Mouse (Mus musculus): ENCODE results near the gene Usp44.
"Not testable (repeated sequence)": the region's sequence is repeated elsewhere in the genome, so short reads cannot be mapped to it uniquely, and the experiment has no call there.

Gene Usp44

DNA sequence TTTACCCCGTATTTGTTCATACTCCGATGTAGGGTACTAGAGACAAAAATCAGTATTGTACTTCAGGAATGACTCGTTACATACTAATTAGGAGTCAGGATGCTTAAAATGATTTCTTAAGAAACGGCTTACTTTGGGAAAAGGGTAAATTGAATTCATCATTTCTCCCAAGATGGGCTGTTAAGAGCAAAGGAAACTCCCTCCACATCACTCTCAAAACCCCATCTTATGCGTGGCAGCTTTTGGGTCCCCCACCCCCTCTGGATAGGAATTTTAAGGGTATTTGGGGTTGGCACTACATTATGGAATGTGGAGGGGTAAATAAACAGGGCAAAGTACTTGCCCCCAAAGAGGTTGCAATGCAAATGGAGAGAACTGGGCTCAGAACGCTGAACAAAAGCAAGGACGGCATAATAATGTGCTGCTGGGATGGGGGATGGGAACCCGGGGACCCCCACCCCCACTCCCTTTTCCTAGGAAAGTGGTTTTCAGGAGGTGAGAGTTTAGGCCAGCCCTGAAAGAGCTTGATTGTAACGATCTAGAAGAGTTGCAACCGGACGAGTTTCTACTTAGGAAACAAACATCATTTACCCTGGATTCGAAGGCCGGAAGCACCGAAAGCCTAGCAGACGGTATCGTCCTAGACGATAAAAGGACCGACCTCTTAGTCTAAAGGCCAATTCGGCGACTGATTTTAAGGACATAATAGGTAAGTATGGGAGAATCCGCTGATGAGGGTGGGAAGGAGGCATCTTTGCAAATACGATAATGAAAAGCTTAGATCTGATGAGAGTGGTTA lies at the start of gene Usp44:
TSS of gene Usp44 (plus strand) at position 625 of the 799 bp plus-strand sequence.
- no peak for DNase-seq (ENCODE audit: low spot score)

DNA sequence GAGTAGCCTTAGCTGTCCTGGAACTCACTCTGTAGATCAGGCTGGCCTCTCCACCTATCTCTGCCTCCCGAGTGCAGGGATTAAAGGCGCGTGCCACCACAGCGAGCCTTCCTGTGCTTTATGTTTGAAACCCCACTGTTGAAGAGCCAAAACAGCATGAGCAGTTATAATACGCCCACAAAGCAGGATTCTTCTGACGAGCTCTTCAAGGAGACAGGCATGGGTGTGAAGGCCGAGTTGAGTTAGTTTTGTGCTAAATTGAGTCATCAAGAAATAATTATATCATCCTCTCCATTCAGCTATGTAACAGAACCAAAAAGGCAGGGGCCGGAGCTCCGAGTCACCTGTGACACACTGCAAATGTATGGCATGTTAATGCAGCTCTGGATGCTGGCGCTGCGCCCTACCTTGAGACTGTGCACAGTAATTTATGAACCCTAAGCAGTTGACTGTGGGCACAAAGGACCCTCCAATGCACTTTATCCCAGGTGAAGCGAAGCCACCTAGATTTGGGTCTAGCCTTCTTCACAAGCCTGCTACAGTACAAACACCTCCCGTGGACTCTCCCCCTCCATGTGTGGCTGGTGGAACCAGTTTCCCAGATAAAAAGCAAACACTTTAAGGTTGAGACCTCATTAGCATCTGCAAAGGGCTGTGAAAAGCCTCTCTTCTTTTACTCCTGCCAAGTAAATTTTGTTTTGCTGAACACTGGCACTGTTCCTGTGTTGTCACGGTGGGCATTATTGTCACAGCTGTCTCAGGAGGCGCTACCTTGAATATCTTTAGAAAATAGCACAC lies 47.9 kb upstream of the Usp44 start:
- DNase-seq (ENCODE audit: low spot score): no peak

DNA sequence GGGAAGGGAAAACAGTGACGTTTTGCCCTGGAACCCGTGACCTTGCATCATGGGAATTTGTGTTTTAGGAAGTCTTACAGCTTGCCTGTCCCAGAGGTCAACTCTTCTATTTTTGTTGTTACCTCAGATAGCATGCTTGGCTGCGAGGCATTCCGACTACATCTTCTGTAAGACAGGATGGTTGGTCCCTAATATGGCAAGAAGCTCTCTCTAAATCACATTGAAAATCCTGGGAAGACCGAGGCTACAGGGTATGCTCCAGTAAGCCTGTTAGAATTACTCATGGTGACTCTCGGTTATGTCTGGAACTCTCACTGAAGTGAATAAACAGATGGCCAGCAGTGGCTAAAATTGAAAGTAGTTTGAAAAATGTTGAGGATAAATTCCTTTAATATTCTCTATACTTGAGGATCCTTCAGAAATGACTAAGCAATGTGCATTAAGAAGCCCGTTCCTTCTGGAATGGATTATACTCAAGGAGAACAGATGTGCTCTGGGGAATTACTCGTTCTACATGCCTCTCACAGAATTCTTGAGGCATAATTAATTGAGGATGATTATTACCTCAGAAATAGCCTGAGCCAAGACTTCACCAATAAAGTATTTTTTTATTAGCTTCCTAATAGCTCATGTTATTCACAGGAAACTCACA lies 31.5 kb upstream of the Usp44 start:
- DNase-seq (ENCODE audit: low spot score): no peak

DNA sequence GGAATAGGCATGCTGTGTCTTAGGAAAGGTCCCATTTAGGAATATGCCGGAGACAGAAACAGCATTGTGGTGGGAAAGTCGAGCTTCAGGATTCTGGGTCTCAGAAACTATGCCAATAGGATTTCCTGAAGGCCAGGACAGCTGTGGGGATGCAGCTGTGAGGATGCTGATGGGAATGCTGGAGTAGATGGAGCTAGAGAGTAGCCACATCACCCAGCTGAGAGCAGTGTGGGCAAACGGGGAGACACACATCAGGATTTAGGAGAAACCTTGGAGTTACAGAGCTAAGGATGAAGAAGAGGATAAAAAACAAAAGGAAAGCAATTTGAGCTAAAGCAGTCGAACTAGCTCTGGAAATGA lies 31.0 kb upstream of the Usp44 start:
- no peak for DNase-seq (ENCODE audit: low spot score)

DNA sequence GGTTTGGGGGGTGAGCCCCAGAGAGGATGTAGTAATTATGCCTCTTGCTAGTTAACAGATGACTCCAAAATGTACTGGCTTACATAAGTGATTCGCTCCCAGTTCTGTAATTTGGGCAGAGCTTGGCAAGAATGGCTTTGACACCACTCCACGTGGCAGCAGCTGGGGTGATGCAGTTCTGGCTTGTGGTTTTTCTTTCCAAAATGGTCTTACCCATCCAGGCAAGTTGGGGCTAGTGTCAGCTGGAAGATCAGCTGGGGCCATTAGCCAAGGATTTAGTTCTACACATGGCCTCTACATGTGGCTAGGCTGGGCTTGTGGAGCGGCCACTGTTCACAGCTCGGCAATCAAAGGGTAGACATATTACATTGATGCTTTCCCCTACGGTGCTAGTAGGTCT lies 30.5 kb upstream of the Usp44 start:
- DNase-seq (ENCODE audit: low spot score): no peak

DNA sequence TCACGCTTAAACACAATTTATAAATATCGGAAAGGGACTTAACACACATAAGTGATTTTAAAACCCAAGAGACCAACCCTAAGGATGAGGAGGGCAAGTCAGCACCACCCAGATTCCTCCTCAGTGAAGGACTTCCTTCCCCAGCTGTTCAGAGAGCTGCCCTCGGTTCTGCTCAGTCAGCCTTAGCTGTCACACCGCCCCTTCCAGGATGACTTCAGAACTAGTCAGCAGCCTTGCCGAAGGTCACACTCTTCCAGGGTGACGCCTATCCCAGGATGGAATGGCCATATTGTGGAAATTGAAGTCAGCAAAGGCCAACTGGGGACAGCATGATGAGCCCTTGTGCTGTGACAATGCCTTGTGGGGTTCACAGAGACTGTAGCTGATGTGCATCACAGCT lies 28.2 kb upstream of the Usp44 start:
- DNase-seq (ENCODE audit: low spot score): no peak

DNA sequence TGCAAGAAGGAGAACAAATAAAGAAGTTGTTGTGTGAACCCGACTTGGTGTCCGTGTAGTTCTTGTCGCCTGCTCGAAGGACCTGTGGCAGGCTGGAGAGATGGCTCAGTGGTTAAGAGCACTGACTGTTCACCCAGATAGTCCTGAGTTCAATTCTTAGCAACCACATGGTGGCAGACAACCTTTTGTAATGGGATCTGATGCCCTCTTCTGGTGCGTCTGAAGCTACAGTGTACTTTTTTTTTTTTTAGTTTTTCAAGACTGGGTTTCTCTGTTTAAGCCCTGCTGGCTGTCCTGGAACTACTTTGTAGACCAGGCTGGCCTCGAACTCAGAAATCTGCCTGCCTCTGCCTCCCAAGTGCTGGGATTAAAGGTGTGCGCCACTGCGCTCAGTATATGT lies 21.9 kb upstream of the Usp44 start:
- DNase-seq (ENCODE audit: low spot score): not testable (repeated sequence)

DNA sequence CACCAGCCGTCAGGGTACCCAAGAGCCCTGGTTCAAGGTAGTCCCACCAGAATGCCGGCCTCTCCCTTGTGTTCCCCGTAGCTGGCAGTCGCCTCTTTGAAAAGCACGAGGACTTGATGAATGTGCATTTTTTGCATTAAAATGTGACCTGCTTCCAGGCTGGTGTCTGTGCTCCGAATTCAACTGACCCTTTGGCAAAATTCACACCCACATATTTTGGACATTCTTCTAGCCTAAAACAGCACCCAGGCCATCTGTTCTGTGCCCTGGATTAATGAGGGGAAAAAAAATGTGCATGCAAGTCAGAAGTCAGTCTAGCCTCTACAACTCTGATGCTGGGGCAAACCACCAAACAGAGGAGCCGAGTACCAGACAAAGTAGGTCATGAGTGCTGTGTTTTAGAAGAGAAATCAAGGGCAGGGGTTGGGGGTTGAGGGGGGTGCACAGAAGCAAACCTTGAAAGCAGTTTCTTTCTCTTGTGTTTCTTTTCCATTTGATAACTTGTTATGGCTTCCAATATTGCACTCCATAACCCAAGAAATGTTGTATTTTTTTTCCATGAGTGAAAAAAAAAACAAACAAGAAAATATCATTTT lies 20.7 kb upstream of the Usp44 start:
- DNase-seq (ENCODE audit: low spot score): no peak

DNA sequence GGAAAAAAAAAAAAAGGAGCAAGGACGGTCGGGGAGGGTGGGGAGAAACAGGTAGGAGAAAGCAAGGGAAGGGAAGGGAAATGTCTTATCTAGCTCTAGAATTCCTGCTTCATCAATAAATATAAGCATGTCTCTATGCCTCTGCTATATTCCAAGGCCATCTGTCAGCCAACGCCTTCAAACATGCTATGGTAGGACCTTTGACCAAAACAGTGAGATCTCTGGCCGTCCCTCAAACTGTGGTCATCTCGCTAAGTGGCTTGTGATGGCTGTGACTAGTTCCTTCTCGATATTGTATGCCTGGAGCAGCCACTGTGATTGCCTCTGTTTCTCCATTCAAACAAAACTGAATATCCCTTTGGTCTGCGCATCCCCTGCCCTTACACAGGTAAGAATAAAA lies 19.3 kb upstream of the Usp44 start:
- DNase-seq (ENCODE audit: low spot score): no peak

DNA sequence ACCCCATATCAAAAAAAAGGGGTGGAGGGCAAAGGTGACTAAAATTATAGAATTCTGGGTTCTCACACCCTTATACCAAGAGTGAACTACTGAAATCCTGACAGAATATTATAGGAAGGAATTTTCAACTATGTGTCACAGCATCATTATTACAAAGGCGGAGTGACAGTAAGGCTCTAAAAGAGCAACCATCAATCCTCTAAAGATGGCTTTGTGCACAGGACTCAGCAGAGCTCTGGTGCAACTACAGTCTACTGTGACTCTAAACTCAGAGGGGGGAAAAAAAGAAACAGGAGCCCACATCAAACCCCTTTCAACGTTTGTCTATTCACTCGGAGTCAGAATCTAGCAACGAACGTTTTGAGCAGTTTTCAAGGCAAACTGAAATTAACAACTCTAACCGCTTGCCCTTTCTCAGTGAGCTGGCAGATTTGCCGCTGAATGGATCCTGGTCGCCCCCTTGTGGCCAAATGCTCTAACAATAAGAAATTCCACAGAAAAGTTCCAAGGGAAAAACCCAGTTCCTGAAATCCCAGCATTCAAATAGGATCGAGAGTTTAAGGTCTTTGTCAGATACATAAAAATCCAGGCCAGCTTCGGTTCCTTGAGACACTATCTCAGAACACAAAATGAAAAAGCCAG lies 18.5 kb upstream of the Usp44 start:
- no peak for DNase-seq (ENCODE audit: low spot score)

DNA sequence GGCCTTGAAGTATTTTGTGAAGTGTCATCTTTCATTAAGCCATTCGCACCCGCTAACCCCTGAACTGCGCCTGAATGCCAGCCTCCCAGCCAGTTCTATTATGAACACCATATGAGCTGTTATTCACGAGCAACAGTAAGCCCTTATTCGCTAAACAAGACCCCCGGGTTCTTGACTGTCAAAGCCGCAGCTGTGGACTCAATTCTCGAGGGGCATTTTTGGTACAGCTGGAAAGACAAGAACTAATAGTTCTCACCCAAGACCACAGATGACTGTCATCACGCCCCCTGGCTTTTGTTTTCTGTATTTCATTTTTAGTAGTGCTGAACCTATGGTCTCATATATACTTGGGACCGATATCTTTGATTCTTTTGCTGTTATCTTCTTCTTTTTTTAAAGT lies 17.6 kb upstream of the Usp44 start:
- DNase-seq (ENCODE audit: low spot score): no peak

DNA sequence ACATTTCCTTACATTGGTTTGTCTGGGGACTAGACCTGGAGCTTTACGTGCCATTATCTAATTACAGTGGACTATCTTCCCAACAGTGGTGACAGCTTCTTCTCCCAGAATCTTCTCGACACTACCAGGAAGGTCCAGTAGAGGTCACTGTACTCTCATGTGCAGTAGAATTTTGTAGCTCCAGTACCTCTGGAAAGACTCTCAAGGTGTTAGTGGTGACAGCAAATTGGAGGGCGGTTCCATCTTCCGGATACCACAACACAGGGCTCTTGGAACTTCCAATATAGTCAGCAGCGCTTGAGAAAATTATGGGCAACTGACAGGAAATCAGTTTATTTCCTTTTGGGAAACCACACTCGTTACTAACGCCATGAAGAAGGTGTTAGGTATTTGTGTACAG lies 12.7 kb upstream of the Usp44 start:
- DNase-seq (ENCODE audit: low spot score): peak; percentile 40

DNA sequence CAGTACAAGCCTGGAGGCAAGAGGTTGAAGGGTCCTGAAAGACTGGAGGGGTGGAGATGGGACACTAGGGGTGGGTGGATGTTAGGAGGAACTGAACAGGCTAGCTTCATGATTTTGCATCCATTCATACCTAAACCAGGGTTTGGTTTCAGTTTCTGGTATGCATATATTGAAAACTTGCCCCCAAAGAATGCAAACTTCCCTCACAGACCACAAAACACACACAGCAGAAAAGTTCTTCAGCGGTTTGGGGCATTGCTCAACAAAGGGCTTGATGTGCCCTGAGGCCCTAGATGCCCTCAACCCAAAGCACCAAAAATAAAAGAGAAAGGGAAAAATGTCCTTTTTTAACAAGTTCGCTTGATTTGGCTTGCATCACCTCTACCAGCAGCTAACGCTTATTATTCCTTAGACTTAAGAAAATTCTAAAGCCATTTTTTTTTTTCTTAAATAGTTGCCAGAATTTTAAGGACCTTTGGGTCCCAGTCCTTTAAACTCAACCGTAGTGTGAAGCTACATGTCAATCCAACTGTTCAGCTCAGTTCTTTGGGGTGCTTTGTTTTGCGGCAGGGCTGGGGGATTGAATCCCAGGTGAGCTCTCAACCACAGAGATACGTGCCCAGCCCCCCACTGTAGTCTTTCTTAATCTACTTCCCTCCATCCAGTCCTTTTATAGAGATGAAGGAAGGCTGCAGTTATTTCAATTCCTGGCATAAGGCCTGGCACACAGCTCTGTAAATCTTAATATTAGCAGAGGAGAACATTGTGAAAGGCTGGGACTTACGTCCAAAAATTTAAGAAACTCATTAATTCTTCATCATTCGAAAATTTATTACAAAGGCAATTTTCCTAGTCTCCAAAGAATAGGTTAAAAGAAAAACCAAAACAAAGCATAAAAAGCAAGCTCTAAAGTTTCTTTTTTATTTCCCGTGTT lies 1.2 kb upstream of the Usp44 start:
- DNase-seq (ENCODE audit: low spot score): no peak

DNA sequence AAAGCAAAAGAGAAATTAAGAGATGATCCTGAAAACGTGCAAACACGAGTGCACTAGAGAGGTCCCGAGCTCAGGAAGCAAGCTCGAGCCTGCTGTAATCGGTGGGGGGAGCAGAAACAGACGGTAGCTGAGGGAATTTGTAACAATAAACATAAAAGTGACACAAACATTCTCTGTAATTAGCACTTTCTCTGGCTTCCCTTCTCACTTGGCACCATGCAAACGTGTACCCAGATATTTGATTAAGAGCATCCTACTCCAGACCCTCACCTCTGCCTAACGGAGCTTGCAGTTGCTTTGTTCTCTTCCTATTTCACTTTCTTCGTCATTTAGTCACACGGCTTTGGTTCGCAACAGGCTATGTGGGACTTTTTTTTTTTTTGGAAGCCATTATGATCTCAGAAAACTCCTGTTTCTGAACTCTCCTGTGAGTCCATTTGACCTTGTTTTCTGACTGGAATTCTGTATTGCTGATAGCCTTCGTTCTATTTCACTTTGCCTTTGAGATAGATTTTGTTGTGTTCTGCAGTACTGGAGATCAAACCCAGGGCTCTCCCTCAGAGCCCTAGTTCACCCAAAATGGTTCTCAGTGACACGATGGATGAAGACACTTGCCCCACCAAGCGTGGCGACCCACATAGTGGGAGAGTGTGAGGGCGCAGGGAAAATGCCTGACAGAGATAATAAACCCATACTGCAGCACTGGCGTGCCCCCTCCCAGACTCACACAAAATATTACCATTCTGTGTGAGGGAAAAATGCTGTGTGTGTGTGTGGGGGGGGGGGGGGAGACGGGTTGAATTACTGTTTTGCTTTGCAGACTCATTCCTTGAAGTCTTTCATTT lies 597 bp downstream of the Usp44 start:
- no peak for DNase-seq (ENCODE audit: low spot score)

DNA sequence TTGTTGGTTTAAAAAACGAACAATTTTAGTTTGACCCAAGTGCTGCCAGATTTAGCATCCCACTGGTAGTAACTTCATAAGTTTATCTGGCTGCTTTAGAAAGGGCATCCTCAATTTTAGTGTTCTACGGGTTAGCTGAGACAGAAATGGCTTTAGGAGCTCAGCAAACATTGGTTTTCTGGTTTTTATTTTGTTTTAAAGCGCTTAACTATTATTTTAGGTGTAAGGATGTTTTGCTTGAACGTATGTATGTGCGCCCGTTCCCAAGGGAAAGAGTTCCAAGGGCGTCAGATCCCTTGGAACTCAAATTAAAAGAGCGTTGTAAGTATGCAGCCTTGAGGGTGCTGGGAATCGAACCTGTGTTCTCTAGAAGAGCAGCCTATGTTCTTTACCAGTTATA lies 1.5 kb downstream of the Usp44 start:
- no peak for DNase-seq (ENCODE audit: low spot score)

DNA sequence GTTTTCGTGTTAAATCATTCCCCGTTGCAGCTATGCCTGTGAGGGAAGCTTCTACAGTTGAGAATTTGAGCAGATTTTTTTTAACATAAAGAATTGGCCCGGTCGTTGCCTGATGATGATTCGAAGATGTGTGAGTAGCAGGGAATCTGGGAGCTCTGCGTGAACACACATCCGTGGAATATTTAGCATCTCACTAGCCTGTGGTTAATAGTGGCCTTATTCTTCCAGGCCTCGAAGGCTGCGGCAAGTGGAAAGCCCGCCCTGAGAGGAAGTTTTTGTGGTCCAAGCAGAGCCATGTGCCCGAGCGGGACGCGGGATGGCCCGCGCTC lies 2.0 kb downstream of the Usp44 start:
- no peak for DNase-seq (ENCODE audit: low spot score)

DNA sequence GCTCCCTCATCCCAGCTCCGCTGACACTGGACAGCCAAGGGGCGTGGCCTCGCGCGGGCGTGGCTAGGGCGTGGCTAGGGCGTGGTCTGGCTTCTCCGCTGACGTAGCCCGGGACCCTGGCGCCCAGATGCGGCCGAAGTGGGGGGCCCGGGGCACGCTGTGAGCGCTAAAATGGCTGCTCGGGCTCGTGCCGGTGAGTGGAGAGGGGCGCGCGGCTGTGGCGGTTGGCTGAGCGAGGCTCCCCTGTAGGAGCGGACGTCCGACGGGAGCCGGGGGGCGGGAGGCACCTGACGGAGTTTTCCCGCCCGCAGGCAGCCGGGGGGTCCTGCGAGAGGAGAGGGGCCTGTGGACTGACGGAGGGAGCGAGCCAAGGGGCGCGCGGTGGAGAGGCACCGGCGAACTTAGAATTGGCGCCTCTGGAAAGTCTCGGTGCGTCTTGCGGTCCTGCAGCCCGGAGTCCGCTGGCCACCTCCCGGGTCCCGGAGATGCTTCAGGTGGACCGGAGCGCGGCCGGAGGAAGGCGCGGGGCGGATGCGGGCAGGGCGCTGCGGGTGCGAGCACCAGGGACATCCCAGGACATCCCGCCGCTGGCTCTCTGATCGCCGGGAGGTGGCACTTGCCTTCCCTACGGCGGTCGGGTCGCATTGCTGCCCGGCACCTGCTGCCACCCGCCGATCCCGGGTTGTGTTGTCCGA lies 2.5 kb downstream of the Usp44 start:
- DNase-seq (ENCODE audit: low spot score): peak; percentile 44

DNA sequence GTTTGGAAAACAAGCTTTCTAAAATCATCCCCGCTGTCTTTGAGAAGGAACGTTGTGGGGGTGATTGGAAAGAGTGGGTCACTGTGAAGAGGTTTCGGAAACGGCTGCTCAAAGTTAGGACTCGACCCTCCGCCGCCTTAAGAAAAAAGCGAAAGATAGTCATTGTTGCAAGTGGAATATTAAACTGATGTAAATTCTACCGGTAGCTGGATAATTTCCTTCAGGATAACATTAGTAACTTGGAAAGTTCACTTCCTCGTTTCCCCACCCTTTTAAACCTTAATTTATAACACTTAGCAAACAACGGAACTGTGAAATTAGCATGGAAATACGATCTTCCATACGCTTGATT lies 3.0 kb downstream of the Usp44 start:
- DNase-seq (ENCODE audit: low spot score): no peak

DNA sequence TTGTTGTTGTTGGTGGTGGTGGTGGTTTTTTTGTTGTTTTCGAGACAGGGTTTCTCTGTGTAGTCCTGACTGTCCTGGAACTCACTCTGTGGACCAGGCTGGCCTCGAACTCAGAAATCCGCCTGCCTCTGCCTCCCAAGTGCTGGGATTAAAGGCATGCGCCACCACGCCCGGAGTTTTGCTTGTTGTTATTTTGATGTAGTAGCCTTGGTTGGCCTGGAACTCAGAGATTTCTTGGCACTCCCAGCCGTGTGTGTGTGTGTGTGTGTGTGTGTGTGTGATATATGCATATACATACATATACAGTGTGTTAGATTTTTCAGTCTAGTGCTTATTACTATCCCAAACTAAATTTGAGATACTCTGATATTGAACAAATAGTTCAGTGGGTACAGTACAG lies 3.8 kb downstream of the Usp44 start:
- DNase-seq (ENCODE audit: low spot score): not testable (repeated sequence)

DNA sequence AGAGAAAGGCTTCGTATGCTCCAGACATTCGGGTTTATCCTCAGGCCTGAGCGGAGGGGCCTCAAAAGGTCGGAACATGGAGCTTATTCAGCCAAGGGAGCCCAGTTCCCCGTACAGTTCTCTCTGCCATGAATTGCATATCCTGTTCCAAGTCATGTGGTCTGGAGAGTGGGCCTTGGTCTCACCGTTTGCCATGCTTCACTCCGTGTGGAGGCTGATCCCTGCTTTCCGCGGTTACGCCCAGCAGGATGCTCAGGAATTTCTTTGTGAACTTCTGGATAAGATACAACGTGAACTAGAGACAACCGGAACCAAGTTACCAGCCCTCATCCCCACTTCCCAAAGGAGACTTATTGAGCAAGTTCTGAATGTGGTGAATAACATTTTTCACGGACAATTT lies 15.4 kb downstream of the Usp44 start:
- no peak for DNase-seq (ENCODE audit: low spot score)

Data from spleen, adult 12 weeks (tissue).